ENCODE assay signal across 13 mouse cellular contexts in genomic region chr5:11857909-11858308, GRCm38 (mm10). TPM values are rescaled to one million over a fixed set of nuclear protein-coding genes. Genes with fewer than 3 reads are reported as not detected.
"Had no signal": no experiment of that assay in that cellular context is flagged by ENCODE, and none has a peak within 500 bp of the region (broad histone marks: within the 10 kb centered on the region; RNA-seq: fewer than 3 reads in every experiment).

No protein-coding gene starts in this region.

RNA-seq across cellular contexts. Expression of gene Gm6465, which starts 12.6 kb away (rescaled TPM):
- total RNA-seq: left cerebral cortex, adult 2 months; left cerebral cortex, adult 8-10 months; left cerebral cortex, postnatal 10 days; left cerebral cortex, postnatal 14 days; left cerebral cortex, postnatal 25 days; left cerebral cortex, postnatal 36 days; left cerebral cortex, postnatal 4 days; liver, adult 2 months; megakaryocyte progenitor cell, adult 5-6 weeks; megakaryocyte, adult 5-6 weeks; megakaryocyte-erythroid progenitor cell, adult 5-6 weeks; midbrain, postnatal 0 days; monocyte, adult 5-6 weeks had no signal

RNA-seq across cellular contexts. Expression of gene 4933402N22Rik, which starts 59.9 kb away (rescaled TPM):
- total RNA-seq: left cerebral cortex, adult 2 months; left cerebral cortex, adult 8-10 months; left cerebral cortex, postnatal 10 days; left cerebral cortex, postnatal 14 days; left cerebral cortex, postnatal 25 days; left cerebral cortex, postnatal 36 days; left cerebral cortex, postnatal 4 days; liver, adult 2 months; megakaryocyte progenitor cell, adult 5-6 weeks; megakaryocyte, adult 5-6 weeks; megakaryocyte-erythroid progenitor cell, adult 5-6 weeks; midbrain, postnatal 0 days; monocyte, adult 5-6 weeks had no signal
